14 mouse cellular contexts compared by ENCODE assay signal in the genomic region with DNA sequence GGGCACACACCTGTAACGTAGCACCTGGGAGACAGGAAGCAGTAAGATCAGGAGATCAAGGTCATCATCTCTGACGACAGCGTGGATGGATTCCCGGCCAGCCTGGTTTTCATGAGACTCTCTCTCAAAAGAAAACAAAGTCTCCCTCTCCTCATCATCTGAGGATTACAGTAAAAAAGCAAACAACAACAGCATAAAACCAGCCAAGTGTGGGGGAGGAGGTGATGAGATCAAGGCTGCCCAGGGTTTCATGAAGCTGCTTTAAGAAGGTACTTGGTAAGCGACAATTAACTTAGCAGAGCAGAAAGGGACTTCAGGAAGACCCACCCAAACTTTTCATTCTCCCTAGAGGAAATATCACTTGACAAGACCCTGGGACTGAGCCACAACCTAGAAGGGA. TPM values are rescaled to one million over a fixed set of nuclear protein-coding genes. Genes with fewer than 3 reads are reported as not detected.
DNase-seq lines count a peak whose midpoint lies in the region; ATAC-seq and TF ChIP-seq lines count a peak whose summit lies in the region.
"Had no signal": no experiment of that assay in that cellular context is flagged by ENCODE, and none has a peak within 500 bp of the region (broad histone marks: within the 10 kb centered on the region; RNA-seq: fewer than 3 reads in every experiment).

No protein-coding gene starts in this region.

- H3K4me3 ChIP-seq in gastrocnemius, adult 2 months: no peak overlapping the region
- H3K4me3 ChIP-seq in kidney, adult 2 months (ENCODE audit: insufficient read depth, low read depth, low read length): no peak overlapping the region
- H3K4me3 ChIP-seq in liver, embryonic 12.5 days: no peak overlapping the region
- H3K4me3 ChIP-seq in liver, embryonic 11.5 days (ENCODE audit: low read depth, low read length): no peak overlapping the region
- no peak overlapping the region for H3K4me3 ChIP-seq in limb, embryonic 13.5 days
- H3K4me3 ChIP-seq: midbrain, embryonic 13.5 days; myocyte had no signal

- WGBS in kidney, adult 2 months: 49% methylated on average over 5 of the region's 5 CpGs
- WGBS in liver, embryonic 12.5 days (ENCODE audit: insufficient replicate concordance): 63% methylated on average over 5 of the region's 5 CpGs
- 66% methylated on average over 5 of the region's 5 CpGs for WGBS in liver, embryonic 11.5 days
- WGBS in limb, embryonic 13.5 days: 77% methylated on average over 5 of the region's 5 CpGs

- H3K4me1 ChIP-seq in kidney, adult 2 months (ENCODE audit: control insufficient read depth, insufficient read depth, low read length): peaks cover 64% of the 10 kb centered on the region
- peaks cover 42% of the 10 kb centered on the region for H3K4me1 ChIP-seq in liver, embryonic 12.5 days
- H3K4me1 ChIP-seq in liver, embryonic 11.5 days (replicated peaks; ENCODE audit: control insufficient read depth, insufficient read depth, low read length): peaks cover 26% of the 10 kb centered on the region
- peaks cover 65% of the 10 kb centered on the region for H3K4me1 ChIP-seq in limb, embryonic 13.5 days

- no peak overlapping the region for H3K4me2 ChIP-seq in liver, embryonic 12.5 days
- no peak overlapping the region for H3K4me2 ChIP-seq in liver, embryonic 11.5 days
- no peak overlapping the region for H3K4me2 ChIP-seq in limb, embryonic 13.5 days (replicated peaks)
- H3K4me2 ChIP-seq: midbrain, embryonic 13.5 days had no signal

- H3K27ac ChIP-seq in gastrocnemius, adult 2 months: peak overlapping the region; percentile 82
- peak overlapping the region; percentile 79 for H3K27ac ChIP-seq in kidney, adult 2 months (ENCODE audit: insufficient read depth, low read depth, low read length)
- 0 out of 2 replicates have a peak overlapping the region, but pooled peaks have one; percentile 20 for H3K27ac ChIP-seq in liver, embryonic 12.5 days
- H3K27ac ChIP-seq in liver, embryonic 11.5 days (ENCODE audit: low read depth, low read length): no peak overlapping the region
- peak overlapping the region; percentile 76; the same call in 1 of the 2 replicates for H3K27ac ChIP-seq in limb, embryonic 13.5 days
- H3K27ac ChIP-seq: midbrain, embryonic 13.5 days had no signal

- TF ChIP-seq CTCF in gastrocnemius, adult 2 months (IDR thresholded peaks at IDR 0.05): no peak
- TF ChIP-seq CTCF in kidney, adult 2 months (conservative IDR thresholded peaks at IDR 0.05; ENCODE audit: insufficient read depth, insufficient read length, low read depth, low read length): no peak

- intact Hi-C loops in gastrocnemius, adult 2 months (cut with DNase I): no loop called here
- intact Hi-C loops in gastrocnemius, postnatal 36 days (cut with DNase I): no loop called here

- DNase-seq in gastrocnemius, adult 2 months: no peak
- DNase-seq in gastrocnemius, postnatal 36 days: no peak
- no peak for DNase-seq in kidney, adult 2 months
- no peak for DNase-seq in kidney, postnatal 36 days
- DNase-seq in liver, embryonic 11.5 days (ENCODE audit: low spot score): no peak
- DNase-seq: adrenal gland, postnatal 10 days; cerebellum, adult 9-10 months had no signal

- no peaks in the 10 kb centered on the region for H3K9me3 ChIP-seq in liver, embryonic 12.5 days (replicated peaks)
- no peaks in the 10 kb centered on the region for H3K9me3 ChIP-seq in liver, embryonic 11.5 days (ENCODE audit: control insufficient read depth, low read length)
- no peaks in the 10 kb centered on the region for H3K9me3 ChIP-seq in limb, embryonic 13.5 days
- H3K9me3 ChIP-seq: midbrain, embryonic 13.5 days had no signal

- no peak overlapping the region for H3K9ac ChIP-seq in liver, embryonic 12.5 days
- no peak overlapping the region for H3K9ac ChIP-seq in liver, embryonic 11.5 days (ENCODE audit: low read depth, low read length)
- no peak overlapping the region for H3K9ac ChIP-seq in limb, embryonic 13.5 days
- H3K9ac ChIP-seq: midbrain, embryonic 13.5 days had no signal

- H3K27me3 ChIP-seq in kidney, adult 2 months (replicated peaks; ENCODE audit: control insufficient read depth, insufficient read depth, low read length): no peaks in the 10 kb centered on the region
- H3K27me3 ChIP-seq in liver, embryonic 12.5 days (replicated peaks): no peaks in the 10 kb centered on the region
- no peaks in the 10 kb centered on the region for H3K27me3 ChIP-seq in liver, embryonic 11.5 days (replicated peaks; ENCODE audit: control insufficient read depth, insufficient read depth, low read length)
- H3K27me3 ChIP-seq in limb, embryonic 13.5 days: no peaks in the 10 kb centered on the region
- H3K27me3 ChIP-seq: midbrain, embryonic 13.5 days had no signal

- TF ChIP-seq POLR2A in kidney, adult 2 months (IDR thresholded peaks at IDR 0.05; ENCODE audit: low read depth, low read length): no peak

- no peaks in the 10 kb centered on the region for H3K36me3 ChIP-seq in kidney, adult 2 months (ENCODE audit: control insufficient read depth, insufficient read depth, low read length)
- no peaks in the 10 kb centered on the region for H3K36me3 ChIP-seq in liver, embryonic 12.5 days
- H3K36me3 ChIP-seq in liver, embryonic 11.5 days (ENCODE audit: control insufficient read depth, insufficient read depth, low read length): no peaks in the 10 kb centered on the region
- no peaks in the 10 kb centered on the region for H3K36me3 ChIP-seq in limb, embryonic 13.5 days
- H3K36me3 ChIP-seq: midbrain, embryonic 13.5 days had no signal

- no peak for ATAC-seq in liver, embryonic 12.5 days
- no peak for ATAC-seq in liver, embryonic 11.5 days (replicated peaks; ENCODE audit: low FRiP score)
- no peak for ATAC-seq in limb, embryonic 13.5 days (ENCODE audit: low FRiP score, low read depth)
- no peak for ATAC-seq in granulocyte monocyte progenitor cell, adult 5-6 weeks (replicated peaks; ENCODE audit: poor library complexity, severe bottlenecking)
- ATAC-seq: forebrain, embryonic 14.5 days; hindbrain, postnatal 0 days had no signal

RNA-seq across cellular contexts. Expression of a gene that starts 39.5 kb away (rescaled TPM):
- total RNA-seq in gastrocnemius, adult 2 months (2021): 10 to 100 TPM; 21.8 to 41.9 TPM
- total RNA-seq in gastrocnemius, postnatal 36 days (2021): 10 to 100 TPM; 34.7 to 39.3 TPM
- 107 and 109 TPM in 2 replicates for polyA plus RNA-seq in kidney, adult 2 months (2012; rRNA removed)
- polyA plus RNA-seq in liver, embryonic 12.5 days (2016; fragmentation: Nextera tagmentation; extraction: Ambion mirVana): 23.3 and 26.4 TPM in 2 replicates
- polyA plus RNA-seq in liver, embryonic 11.5 days (2014; fragmentation: Nextera tagmentation; extraction: Ambion mirVana): 46.3 and 46.9 TPM in 2 replicates
- 125 and 132 TPM in 2 replicates for polyA plus RNA-seq in limb, embryonic 13.5 days (2015; fragmentation: Nextera tagmentation; extraction: Ambion mirVana)
- total RNA-seq in granulocyte monocyte progenitor cell, adult 5-6 weeks (2014; fragmentation: Nextera tagmentation): 2.2 TPM in 1 of 2 replicates, not detected in the other
- total RNA-seq in granulocyte monocyte progenitor cell, adult 5-6 weeks (2017): 0.62 and 3.4 TPM in 2 replicates
